Mouse (Mus musculus): Measurements from ENCODE around the gene Tmem132d. TPM values are rescaled to one million over a fixed set of nuclear protein-coding genes. Genes with fewer than 3 reads are reported as not detected.

Tmem132d gene
- polyA plus RNA-seq, 2 experiments: 0.33 to 0.58 TPM

GRCm38 (mm10) chr5:128176234-128176633, 256.6 kb downstream of the Tmem132d start:
- Histone ChIP-seq H3K9ac (ENCODE audit: low read depth, low read length, severe bottlenecking) (no peak overlapping the region), H3K4me3 (replicated peaks; ENCODE audit: low read length) (no peak overlapping the region), H3K9me3 (ENCODE audit: control insufficient read depth, low read length) (no peaks in the 10 kb centered on the region), H3K27ac (replicated peaks; ENCODE audit: low read depth, low read length) (no peak overlapping the region), H3K36me3 (ENCODE audit: control insufficient read depth, insufficient read depth, low read length) (no peaks in the 10 kb centered on the region), H3K4me1 (ENCODE audit: control insufficient read depth, insufficient read depth, low read length) (no peaks in the 10 kb centered on the region), H3K4me2 (replicated peaks; ENCODE audit: low read depth, low read length, severe bottlenecking) (no peak overlapping the region), H3K27me3 (ENCODE audit: control insufficient read depth, insufficient read depth, low read length) (no peaks in the 10 kb centered on the region)
- 90% methylated on average over 2 of the region's 2 CpGs for WGBS
- DNase-seq (ENCODE audit: low spot score) (no peak), ATAC-seq (ENCODE audit: low FRiP score, low read depth) (no peak)
- no peak for TF ChIP-seq POLR2A (IDR thresholded peaks at IDR 0.05; ENCODE audit: borderline replicate concordance, extremely low read depth, insufficient read depth, insufficient read length)

DNA sequence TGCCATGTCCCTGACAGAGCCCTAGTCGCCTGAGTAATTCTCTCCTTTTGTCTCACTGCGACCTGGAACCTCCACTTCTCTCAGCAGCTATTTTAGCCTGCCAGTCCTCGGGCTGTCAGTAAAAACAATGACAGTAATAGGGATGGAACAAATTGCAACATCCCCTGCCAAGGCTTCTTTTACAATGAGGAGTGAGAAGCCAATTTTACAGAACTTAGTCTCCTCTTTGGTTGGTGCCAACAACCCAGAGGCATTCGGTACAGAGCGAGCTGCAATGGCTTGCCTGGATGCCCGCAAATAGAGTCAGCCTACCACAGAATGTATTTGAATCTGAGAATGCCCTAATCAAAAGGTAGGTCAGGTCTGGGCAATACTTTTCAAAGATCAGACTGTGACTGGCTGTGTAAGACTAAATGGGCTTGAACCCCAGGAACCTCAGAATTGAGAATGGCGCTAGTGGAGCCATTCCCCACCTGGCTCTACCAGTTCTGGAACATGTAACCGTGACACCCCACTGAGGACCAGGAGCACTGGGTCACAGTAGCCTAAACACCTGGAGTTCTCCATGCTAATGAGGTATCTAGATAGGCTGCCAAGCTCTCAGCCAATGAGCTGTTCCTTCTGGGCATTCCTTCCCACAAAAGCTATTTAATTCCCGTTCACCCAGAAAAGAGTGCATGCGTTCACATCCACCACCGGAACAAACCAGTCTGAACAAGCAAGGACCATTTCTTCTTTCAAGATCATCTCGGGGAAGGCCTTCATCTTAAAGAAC, 273.8 kb downstream of the Tmem132d start:
- Histone ChIP-seq H3K4me2 (replicated peaks; ENCODE audit: low read depth, low read length, severe bottlenecking) (no peak overlapping the region), H3K9me3 (ENCODE audit: control insufficient read depth, low read length) (no peaks in the 10 kb centered on the region), H3K27me3 (ENCODE audit: control insufficient read depth, insufficient read depth, low read length) (no peaks in the 10 kb centered on the region), H3K4me1 (ENCODE audit: control insufficient read depth, insufficient read depth, low read length) (no peaks in the 10 kb centered on the region), H3K27ac (replicated peaks; ENCODE audit: low read depth, low read length) (no peak overlapping the region), H3K36me3 (ENCODE audit: control insufficient read depth, insufficient read depth, low read length) (no peaks in the 10 kb centered on the region), H3K4me3 (replicated peaks; ENCODE audit: low read length) (no peak overlapping the region), H3K9ac (ENCODE audit: low read depth, low read length, severe bottlenecking) (no peak overlapping the region)
- 78% methylated on average over 12 of the region's 12 CpGs for WGBS
- no peak for DNase-seq (ENCODE audit: low spot score)
- no peak for TF ChIP-seq POLR2A (IDR thresholded peaks at IDR 0.05; ENCODE audit: borderline replicate concordance, extremely low read depth, insufficient read depth, insufficient read length)
- no peak for ATAC-seq (ENCODE audit: low FRiP score, low read depth)

DNA sequence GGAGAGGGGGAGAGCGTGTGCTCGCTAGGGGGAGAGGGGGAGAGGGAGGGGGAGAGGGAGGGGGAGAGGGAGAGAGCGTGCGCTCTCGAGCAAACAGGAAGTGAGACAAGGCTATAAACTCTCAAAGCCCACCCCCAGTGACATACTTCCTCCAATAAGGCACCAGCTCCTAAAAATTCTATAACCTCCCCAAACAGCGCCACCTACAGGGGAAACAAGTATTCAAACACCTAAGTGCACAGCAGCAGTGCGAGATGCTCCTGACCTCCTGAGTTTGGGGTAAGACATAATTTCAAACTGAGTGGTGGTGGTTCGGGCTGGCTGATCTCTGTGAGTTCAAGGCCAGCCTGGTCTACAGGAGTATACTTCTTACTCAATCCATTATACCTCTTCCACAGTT, 281.4 kb downstream of the Tmem132d start:
- no peak for DNase-seq (ENCODE audit: low spot score)
- no peak overlapping the region for H3K9ac ChIP-seq (ENCODE audit: low read depth, low read length, severe bottlenecking)
- H3K36me3 ChIP-seq (ENCODE audit: control insufficient read depth, insufficient read depth, low read length): no peaks in the 10 kb centered on the region
- no peak for TF ChIP-seq POLR2A (IDR thresholded peaks at IDR 0.05; ENCODE audit: borderline replicate concordance, extremely low read depth, insufficient read depth, insufficient read length)
- WGBS: 82% methylated on average over 6 of the region's 8 CpGs
- no peaks in the 10 kb centered on the region for H3K9me3 ChIP-seq (ENCODE audit: control insufficient read depth, low read length)
- H3K27ac ChIP-seq (replicated peaks; ENCODE audit: low read depth, low read length): no peak overlapping the region
- H3K4me1 ChIP-seq (ENCODE audit: control insufficient read depth, insufficient read depth, low read length): no peaks in the 10 kb centered on the region
- H3K4me3 ChIP-seq (replicated peaks; ENCODE audit: low read length): no peak overlapping the region
- no peak for ATAC-seq (ENCODE audit: low FRiP score, low read depth)
- H3K4me2 ChIP-seq (replicated peaks; ENCODE audit: low read depth, low read length, severe bottlenecking): no peak overlapping the region
- H3K27me3 ChIP-seq (ENCODE audit: control insufficient read depth, insufficient read depth, low read length): no peaks in the 10 kb centered on the region

DNA sequence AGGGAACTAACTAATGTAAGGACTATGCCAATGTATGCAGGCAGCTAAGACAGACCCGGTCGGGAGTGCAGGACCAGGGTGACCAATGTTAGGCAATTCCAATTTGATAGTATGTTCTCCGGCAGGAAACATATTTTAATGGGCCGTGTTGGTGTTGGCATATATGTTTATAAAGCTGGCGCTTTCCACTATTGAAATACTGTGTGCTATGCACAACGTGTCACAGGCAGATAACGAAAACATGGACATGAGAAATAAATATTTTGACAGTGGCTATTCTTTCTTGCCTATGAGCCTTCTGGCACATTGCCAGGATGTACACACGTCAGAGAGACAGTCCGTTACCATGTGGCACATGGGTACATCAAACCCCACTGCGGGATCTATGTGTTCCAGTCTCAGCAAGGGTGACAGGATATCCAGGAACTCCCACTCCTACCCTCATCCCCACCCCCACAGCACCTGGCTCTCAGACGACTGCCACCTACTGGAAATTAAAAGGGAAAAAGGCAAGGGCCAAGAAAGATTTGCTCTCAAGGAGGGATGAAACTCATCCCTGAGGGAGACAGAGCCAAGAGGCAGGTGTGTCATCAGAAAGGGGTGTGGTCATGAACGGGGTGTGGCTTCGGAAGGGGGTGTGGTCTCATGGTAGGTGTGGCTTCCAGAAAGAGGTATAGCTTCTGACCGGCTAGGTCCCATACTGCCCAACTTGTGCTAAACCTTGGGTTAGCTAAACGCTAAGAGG, 285.8 kb downstream of the Tmem132d start:
- Histone ChIP-seq H3K4me3 (replicated peaks; ENCODE audit: low read length) (no peak overlapping the region), H3K27ac (replicated peaks; ENCODE audit: low read depth, low read length) (no peak overlapping the region), H3K27me3 (ENCODE audit: control insufficient read depth, insufficient read depth, low read length) (no peaks in the 10 kb centered on the region), H3K9ac (ENCODE audit: low read depth, low read length, severe bottlenecking) (no peak overlapping the region), H3K4me1 (ENCODE audit: control insufficient read depth, insufficient read depth, low read length) (no peaks in the 10 kb centered on the region), H3K4me2 (replicated peaks; ENCODE audit: low read depth, low read length, severe bottlenecking) (no peak overlapping the region), H3K36me3 (ENCODE audit: control insufficient read depth, insufficient read depth, low read length) (no peaks in the 10 kb centered on the region), H3K9me3 (ENCODE audit: control insufficient read depth, low read length) (no peaks in the 10 kb centered on the region)
- ATAC-seq (ENCODE audit: low FRiP score, low read depth) (no peak), DNase-seq (ENCODE audit: low spot score) (no peak)
- TF ChIP-seq POLR2A (IDR thresholded peaks at IDR 0.05; ENCODE audit: borderline replicate concordance, extremely low read depth, insufficient read depth, insufficient read length): no peak
- WGBS: 83% methylated on average over 15 of the region's 15 CpGs

- H3K27ac ChIP-seq (replicated peaks; ENCODE audit: low read depth, low read length): no peak overlapping the region
- 86% methylated on average over 3 of the region's 3 CpGs for WGBS
- no peaks in the 10 kb centered on the region for H3K27me3 ChIP-seq (ENCODE audit: control insufficient read depth, insufficient read depth, low read length)
- H3K4me1 ChIP-seq (ENCODE audit: control insufficient read depth, insufficient read depth, low read length): no peaks in the 10 kb centered on the region
- H3K9ac ChIP-seq (ENCODE audit: low read depth, low read length, severe bottlenecking): no peak overlapping the region
- DNase-seq (ENCODE audit: low spot score) (no peak), ATAC-seq (ENCODE audit: low FRiP score, low read depth) (no peak)
- H3K9me3 ChIP-seq (ENCODE audit: control insufficient read depth, low read length): no peaks in the 10 kb centered on the region
- no peak overlapping the region for H3K4me2 ChIP-seq (replicated peaks; ENCODE audit: low read depth, low read length, severe bottlenecking)
- H3K4me3 ChIP-seq (replicated peaks; ENCODE audit: low read length): no peak overlapping the region
- no peaks in the 10 kb centered on the region for H3K36me3 ChIP-seq (ENCODE audit: control insufficient read depth, insufficient read depth, low read length)
- no peak for TF ChIP-seq POLR2A (IDR thresholded peaks at IDR 0.05; ENCODE audit: borderline replicate concordance, extremely low read depth, insufficient read depth, insufficient read length)
These were observed 288.1 kb downstream of the Tmem132d start for GRCm38 (mm10) chr5:128144799-128145198.

Measured in limb, embryonic 14.5 days (tissue).